Mouse (Mus musculus) cortical plate, adult 2 months (tissue): ENCODE measurements around the gene Prpf31.

ENCODE experiments used
- CTCF ChIP-seq: fragments of 200-500 bp; IDR thresholded peaks from 2 replicates; pipeline ENCODE4 v1.5.1; 2011; ENCODE audit warnings: mild to moderate bottlenecking, control low read depth, low read length; ENCODE audit not compliant: insufficient read depth; ENCODE audit errors: extremely low read depth
- POLR2A ChIP-seq: fragments of 200-500 bp; IDR thresholded peaks from 2 replicates; pipeline ENCODE4 v1.6.1; 2011; ENCODE audit warnings: mild to moderate bottlenecking, low read length, control low read depth; ENCODE audit not compliant: insufficient read depth; ENCODE audit errors: extremely low read depth

DNA sequence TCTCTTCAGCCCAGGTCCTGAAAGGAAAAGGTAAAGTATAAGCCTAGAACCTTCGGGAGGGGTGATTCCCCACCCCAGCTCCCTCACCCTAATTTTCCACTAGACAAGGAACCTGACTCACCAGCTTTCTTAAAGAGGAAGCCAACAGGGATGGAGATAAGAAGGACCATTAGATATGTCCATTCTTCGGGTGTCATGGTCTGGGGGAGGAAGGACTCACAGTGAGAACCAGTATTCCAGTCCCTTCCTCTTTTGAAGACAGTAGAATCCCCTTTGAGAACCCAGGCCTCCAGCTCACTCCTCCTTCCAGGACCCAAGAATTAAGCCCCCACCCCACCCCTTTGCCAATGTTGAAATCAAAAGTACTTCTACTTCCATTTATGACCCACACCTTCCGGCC is 62.1 kb downstream of the Prpf31 start:
- TF ChIP-seq CTCF (no peak), POLR2A (no peak)
